Mouse (Mus musculus) intestine, embryonic 14.5 days (tissue): ENCODE measurements around the gene B830017H08Rik. TPM values are rescaled to one million over a fixed set of nuclear protein-coding genes. Genes with fewer than 3 reads are reported as not detected.

ENCODE experiments used
- ATAC-seq: fragments of 200-750 bp; cut with Nextera tagmentation; replicated peaks from 2 replicates; pipeline ENCODE4 v1.8.0; 2017; ENCODE audit warnings: low read depth, moderate number of reproducible peaks, moderate TSS enrichment, moderate library complexity; ENCODE audit not compliant: low FRiP score, low TSS enrichment
- DNase-seq: peaks from one replicate; pipeline ENCODE4 v3.0.0-alpha.2; 2018; ENCODE audit warnings: low spot score
- H3K27ac ChIP-seq: fragments of 300-500 bp; sonication (generic); 2 replicates; pipeline ENCODE4 v1.5.1; 2014; ENCODE audit warnings: low read depth, mild to moderate bottlenecking, control low read depth
- H3K27me3 ChIP-seq: fragments of 300-500 bp; sonication (generic); replicated peaks from 2 replicates; pipeline ENCODE4 v1.6.1; 2014; ENCODE audit warnings: low read length, control low read depth; ENCODE audit not compliant: control insufficient read depth, insufficient read depth
- H3K36me3 ChIP-seq: fragments of 300-500 bp; sonication (generic); 2 replicates; pipeline ENCODE4 v1.6.1; 2014; ENCODE audit warnings: low read length, control low read depth; ENCODE audit not compliant: control insufficient read depth, insufficient read depth
- H3K4me1 ChIP-seq: fragments of 300-500 bp; sonication (generic); replicated peaks from 2 replicates; pipeline ENCODE4 v1.6.1; 2014; ENCODE audit warnings: low read length, control low read depth, mixed read lengths; ENCODE audit not compliant: control insufficient read depth, insufficient read depth
- H3K4me2 ChIP-seq: fragments of 300-500 bp; sonication (generic); 2 replicates; pipeline ENCODE4 v1.6.1; 2014; ENCODE audit warnings: low read length
- H3K4me3 ChIP-seq: fragments of 300-500 bp; sonication (generic); 2 replicates; pipeline ENCODE4 v1.5.1; 2014; ENCODE audit warnings: low read depth, low read length, control low read depth, mixed read lengths
- H3K9ac ChIP-seq: fragments of 300-500 bp; sonication (generic); 2 replicates; pipeline ENCODE4 v1.6.1; 2014; ENCODE audit warnings: mild to moderate bottlenecking, low read length
- H3K9me3 ChIP-seq: fragments of 300-500 bp; sonication (generic); 2 replicates; pipeline ENCODE4 v1.6.1; 2016; ENCODE audit warnings: low read length, control low read depth; ENCODE audit not compliant: control insufficient read depth
- WGBS: fragments of 180-500 bp; shearing (Covaris S2); extraction: QIAGEN DNeasy Blood & Tissue Kit; methylation state at CpG from one replicate; pipeline ENCODE4 v1.1.7; 2014; 5-methylcytosine and 5-hydroxymethylcytosine counted together
- polyA plus RNA-seq: library from polyadenylated mRNA; unstranded; fragments of >200 nt; fragmentation: Nextera tagmentation; extraction: Ambion mirVana; gene quantifications from 2 replicates; pipeline ENCODE4 v1.2.1, GENCODE M21; 2014

Gene B830017H08Rik
- polyA plus RNA-seq, 1 experiment from 2014 or later, result not detected

GRCm38 (mm10) chr16:17804982-17805381 lies 27.9 kb upstream of the B830017H08Rik start:
- WGBS, result 29% methylated on average over 7 of the region's 7 CpGs
- no peaks in the 10 kb centered on the region for H3K9me3 ChIP-seq
- no peak for ATAC-seq
- DNase-seq, result no peak
- no peak overlapping the region for H3K9ac ChIP-seq
- peaks cover 14% of the 10 kb centered on the region; the same call in 1 of the 2 replicates for H3K36me3 ChIP-seq
- peaks cover 72% of the 10 kb centered on the region for H3K4me1 ChIP-seq
- peaks cover 52% of the 10 kb centered on the region for H3K27me3 ChIP-seq
- no peak overlapping the region; the same call in 1 of the 2 replicates for H3K4me2 ChIP-seq
- no peak overlapping the region for H3K4me3 ChIP-seq
- no peak overlapping the region for H3K27ac ChIP-seq

DNA sequence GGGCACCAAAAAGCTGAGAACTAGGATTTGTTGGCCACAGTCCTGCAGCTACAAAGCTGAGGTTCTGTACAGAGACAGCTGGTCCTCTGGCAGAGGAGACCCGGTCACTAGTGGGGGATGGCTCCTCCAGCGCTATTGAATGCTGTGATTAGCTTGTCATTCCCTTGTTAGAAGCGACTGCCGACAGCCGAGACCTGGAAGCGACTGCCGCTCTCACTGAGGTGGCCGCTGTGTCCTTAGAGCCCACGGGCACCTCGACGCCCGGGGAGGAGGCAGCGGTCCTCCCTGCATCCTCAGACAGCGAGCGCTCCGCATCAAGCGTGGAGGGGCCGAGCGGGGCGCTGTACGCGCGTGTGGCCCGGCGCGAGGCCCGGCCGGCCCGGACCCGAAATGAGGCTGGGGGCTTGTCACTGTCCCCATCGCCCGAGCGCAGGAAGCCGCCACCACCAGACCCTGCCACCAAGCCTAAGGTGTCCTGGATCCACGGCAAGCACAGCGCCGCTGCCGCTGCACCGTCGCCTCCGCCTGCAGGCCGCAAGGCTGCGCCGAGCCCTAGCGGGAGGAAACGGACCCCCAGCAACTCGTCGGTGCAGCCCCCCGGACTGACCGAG lies 26.2 kb upstream of the B830017H08Rik start:
- Histone ChIP-seq H3K4me3 (peak overlapping the region; percentile 31), H3K4me1 (peaks cover 64% of the 10 kb centered on the region), H3K36me3 (peaks cover 14% of the 10 kb centered on the region; the same call in 1 of the 2 replicates), H3K9me3 (no peaks in the 10 kb centered on the region), H3K4me2 (peak overlapping the region; percentile 65), H3K27me3 (peaks cover 43% of the 10 kb centered on the region), H3K27ac (peak overlapping the region; percentile 36; the same call in 1 of the 2 replicates), H3K9ac (peak overlapping the region; percentile 42)
- DNase-seq (peak; percentile 81), ATAC-seq (no peak)
- WGBS, result 14% methylated on average over 48 of the region's 50 CpGs

DNA sequence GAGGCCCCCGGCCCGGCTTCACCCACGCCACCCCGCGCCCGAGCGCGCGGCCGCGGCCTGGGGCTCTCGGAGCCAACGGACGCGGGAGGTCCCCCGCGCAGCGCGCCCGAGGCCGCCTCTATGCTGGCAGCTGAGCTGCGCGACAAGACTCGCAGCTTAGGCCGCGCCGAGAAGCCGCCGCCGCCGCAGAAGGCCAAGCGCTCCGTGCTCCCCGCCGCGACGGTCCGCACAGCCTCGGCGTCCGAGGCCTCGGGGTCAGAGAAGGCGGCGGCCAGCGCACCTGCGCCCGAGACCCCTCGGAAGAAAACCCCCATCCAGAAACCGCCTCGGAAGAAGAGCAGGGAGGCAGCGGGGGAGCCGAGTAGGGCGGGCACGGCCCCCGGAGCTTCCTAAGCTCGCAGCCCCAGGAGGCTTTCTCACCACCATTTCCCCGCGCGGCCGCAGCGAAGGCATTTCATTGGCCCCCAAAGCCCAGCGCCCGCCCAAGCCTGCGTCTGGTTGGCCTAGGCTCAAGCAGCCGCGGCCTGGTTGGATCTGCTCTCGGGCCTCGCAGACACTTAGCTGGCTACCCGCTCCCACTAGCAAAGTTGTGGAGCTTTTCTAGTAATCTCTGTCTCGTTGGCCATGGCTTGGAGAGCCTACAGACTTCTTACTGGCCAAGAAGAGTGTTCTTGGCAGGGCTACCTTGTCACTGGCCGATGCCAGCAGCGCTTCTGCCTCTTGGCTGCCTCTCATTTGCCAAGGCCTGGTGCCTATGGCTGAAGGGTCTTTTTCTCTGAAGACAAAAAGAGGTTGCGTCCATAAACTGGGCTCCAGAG lies 25.5 kb upstream of the B830017H08Rik start:
- peaks cover 36% of the 10 kb centered on the region for H3K27me3 ChIP-seq
- DNase-seq (peak; percentile 90), ATAC-seq (peak; percentile 55)
- 8% methylated on average over 72 of the region's 73 CpGs for WGBS
- H3K36me3 ChIP-seq, result peaks cover 14% of the 10 kb centered on the region; the same call in 1 of the 2 replicates
- H3K27ac ChIP-seq, result peak overlapping the region; percentile 36; the same call in 1 of the 2 replicates
- H3K4me3 ChIP-seq, result peak overlapping the region; percentile 31
- peak overlapping the region; percentile 65 for H3K4me2 ChIP-seq
- H3K9me3 ChIP-seq, result no peaks in the 10 kb centered on the region
- H3K4me1 ChIP-seq, result peaks cover 57% of the 10 kb centered on the region
- H3K9ac ChIP-seq, result peak overlapping the region; percentile 42

GRCm38 (mm10) chr16:17809125-17809524 lies 23.8 kb upstream of the B830017H08Rik start:
- Histone ChIP-seq H3K4me1 (peaks cover 40% of the 10 kb centered on the region), H3K4me2 (no peak overlapping the region), H3K4me3 (no peak overlapping the region), H3K36me3 (0 out of 2 replicates have a peak, but pooled peaks cover 5% of the 10 kb centered on the region), H3K9ac (no peak overlapping the region), H3K27me3 (peaks cover 21% of the 10 kb centered on the region), H3K9me3 (no peaks in the 10 kb centered on the region), H3K27ac (peak overlapping the region; percentile 77)
- ATAC-seq (no peak), DNase-seq (no peak)
- 80% methylated on average over 4 of the region's 4 CpGs for WGBS

- DNase-seq (peak; percentile 63), ATAC-seq (peak; percentile 56)
- Histone ChIP-seq H3K27me3 (peaks cover 19% of the 10 kb centered on the region), H3K9ac (no peak overlapping the region), H3K27ac (peak overlapping the region; percentile 77), H3K9me3 (no peaks in the 10 kb centered on the region), H3K4me1 (peaks cover 34% of the 10 kb centered on the region), H3K4me2 (no peak overlapping the region), H3K4me3 (no peak overlapping the region), H3K36me3 (0 out of 2 replicates have a peak, but pooled peaks cover 5% of the 10 kb centered on the region)
- WGBS, result 16% methylated on average over 7 of the region's 7 CpGs
These were observed 23.2 kb upstream of the B830017H08Rik start for GRCm38 (mm10) chr16:17809711-17810110.

- Histone ChIP-seq H3K27ac (no peak overlapping the region), H3K4me2 (no peak overlapping the region), H3K9me3 (no peaks in the 10 kb centered on the region), H3K9ac (no peak overlapping the region), H3K4me1 (peaks cover 32% of the 10 kb centered on the region), H3K27me3 (peaks cover 3% of the 10 kb centered on the region; the same call in 1 of the 2 replicates), H3K4me3 (no peak overlapping the region), H3K36me3 (0 out of 2 replicates have a peak, but pooled peaks cover 5% of the 10 kb centered on the region)
- ATAC-seq (no peak), DNase-seq (no peak)
- WGBS, result 7% methylated on average over 5 of the region's 5 CpGs
These were observed 20.8 kb upstream of the B830017H08Rik start for GRCm38 (mm10) chr16:17812120-17812519.

GRCm38 (mm10) chr16:17813173-17813572 lies 19.7 kb upstream of the B830017H08Rik start:
- ATAC-seq, result no peak
- Histone ChIP-seq H3K4me1 (peaks cover 23% of the 10 kb centered on the region), H3K4me2 (no peak overlapping the region), H3K4me3 (no peak overlapping the region), H3K36me3 (0 out of 2 replicates have a peak, but pooled peaks cover 2% of the 10 kb centered on the region), H3K9ac (no peak overlapping the region), H3K9me3 (no peaks in the 10 kb centered on the region), H3K27me3 (peaks cover 3% of the 10 kb centered on the region; the same call in 1 of the 2 replicates), H3K27ac (no peak overlapping the region)
- DNase-seq, result no peak
- WGBS, result 39% methylated on average over 4 of the region's 4 CpGs

- ATAC-seq (peak; percentile 85), DNase-seq (peak; percentile 93)
- Histone ChIP-seq H3K27me3 (peaks cover 3% of the 10 kb centered on the region), H3K36me3 (no peaks in the 10 kb centered on the region), H3K4me1 (0 out of 2 replicates have a peak, but pooled peaks cover 8% of the 10 kb centered on the region), H3K9ac (peak overlapping the region; percentile 67), H3K4me3 (peak overlapping the region; percentile 45), H3K4me2 (peak overlapping the region; percentile 86), H3K27ac (no peak overlapping the region), H3K9me3 (no peaks in the 10 kb centered on the region)
- WGBS, result 2% methylated on average over 61 of the region's 63 CpGs
These were observed 17.2 kb upstream of the B830017H08Rik start for GRCm38 (mm10) chr16:17815411-17816402.
